Mouse (Mus musculus) embryonic facial prominence, embryonic 10.5 days (tissue): Measurements from ENCODE around the gene Tns3. TPM values are rescaled to one million over a fixed set of nuclear protein-coding genes. Genes with fewer than 3 reads are reported as not detected.

Source experiments
- DNase-seq: peaks from one replicate; pipeline ENCODE4 v3.0.0-alpha.2; 2017; ENCODE audit warnings: low spot score
- H3K27ac ChIP-seq: fragments of 300-500 bp; sonication (generic); replicated peaks from 2 replicates; pipeline ENCODE4 v1.5.1; 2016; ENCODE audit warnings: mild to moderate bottlenecking
- H3K27me3 ChIP-seq: fragments of 300-500 bp; sonication (generic); replicated peaks from 2 replicates; pipeline ENCODE4 v1.6.1; 2016; ENCODE audit warnings: low read depth, mild to moderate bottlenecking; ENCODE audit not compliant: poor library complexity, severe bottlenecking
- H3K36me3 ChIP-seq: fragments of 300-500 bp; sonication (generic); replicated peaks from 2 replicates; pipeline ENCODE4 v1.6.1; 2016; ENCODE audit warnings: mild to moderate bottlenecking, moderate library complexity
- H3K4me1 ChIP-seq: fragments of 300-500 bp; sonication (generic); 2 replicates; pipeline ENCODE4 v1.6.1; 2016
- H3K4me3 ChIP-seq: fragments of 300-500 bp; sonication (generic); 2 replicates; pipeline ENCODE4 v1.5.1; 2016; ENCODE audit warnings: mild to moderate bottlenecking, moderate library complexity
- H3K9me3 ChIP-seq: fragments of 300-500 bp; sonication (generic); 2 replicates; pipeline ENCODE4 v1.6.1; 2016; ENCODE audit warnings: mild to moderate bottlenecking
- WGBS: fragments of 180-500 bp; shearing (Covaris S2); methylation state at CpG from one replicate; pipeline ENCODE4 v1.1.7; 2016; 5-methylcytosine and 5-hydroxymethylcytosine counted together
- polyA plus RNA-seq: library from polyadenylated mRNA; unstranded; fragments of >200 nt; fragmentation: Nextera tagmentation; extraction: Ambion mirVana; gene quantifications from 2 replicates; pipeline ENCODE4 v1.2.1, GENCODE M21; 2016

Tns3 gene
- polyA plus RNA-seq, 1 experiment from 2014 or later, result 23.4 TPM

DNA sequence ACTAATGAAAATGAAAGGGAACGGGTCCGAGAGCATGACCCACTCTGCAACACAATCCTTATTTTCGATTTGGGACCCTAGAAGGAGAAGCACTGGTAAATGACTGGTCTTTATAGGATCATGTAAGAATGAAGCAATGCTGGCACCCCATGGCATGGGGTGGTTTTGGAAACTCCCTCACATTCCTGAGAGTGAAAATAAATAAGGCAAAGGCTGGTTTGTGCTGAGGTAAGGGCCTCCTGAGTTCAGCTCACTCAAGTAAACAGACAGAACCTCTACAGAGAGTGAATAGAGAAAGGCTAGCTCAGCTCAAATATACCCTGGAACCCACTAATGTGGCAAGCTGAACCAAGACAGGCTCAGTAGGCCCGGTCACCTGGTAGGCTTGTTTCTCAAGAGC lies 179.8 kb downstream of the Tns3 start:
- no peak for DNase-seq
- Histone ChIP-seq H3K27ac (no peak overlapping the region), H3K36me3 (peaks cover 50% of the 10 kb centered on the region), H3K9me3 (no peaks in the 10 kb centered on the region), H3K4me1 (no peaks in the 10 kb centered on the region), H3K27me3 (no peaks in the 10 kb centered on the region), H3K4me3 (no peak overlapping the region)
- 88% methylated on average over 4 of the region's 4 CpGs for WGBS

DNA sequence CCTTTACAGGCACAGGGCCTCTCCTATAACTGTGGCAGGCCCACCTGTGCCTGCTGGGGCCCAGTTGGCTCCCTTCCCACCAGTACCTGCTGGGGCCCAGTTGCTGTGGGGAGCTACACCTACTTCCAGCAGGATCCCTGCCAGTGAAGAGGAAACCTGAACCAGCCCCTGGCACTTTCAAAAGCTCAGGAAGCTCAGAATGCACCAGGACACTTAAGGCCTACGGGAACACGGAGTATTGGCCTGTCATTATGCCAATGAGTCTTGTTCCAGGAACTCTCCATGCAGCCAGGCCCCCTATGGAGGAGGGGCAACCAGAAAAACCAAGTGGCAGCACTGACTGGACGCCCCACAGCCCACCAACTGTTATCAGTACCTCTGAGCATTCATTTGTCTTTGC lies 181.6 kb downstream of the Tns3 start:
- Histone ChIP-seq H3K27ac (no peak overlapping the region), H3K4me3 (no peak overlapping the region), H3K36me3 (peaks cover 59% of the 10 kb centered on the region), H3K4me1 (no peaks in the 10 kb centered on the region), H3K9me3 (no peaks in the 10 kb centered on the region), H3K27me3 (no peaks in the 10 kb centered on the region)
- WGBS, result 71% methylated on average over 3 of the region's 3 CpGs
- DNase-seq, result no peak

DNA sequence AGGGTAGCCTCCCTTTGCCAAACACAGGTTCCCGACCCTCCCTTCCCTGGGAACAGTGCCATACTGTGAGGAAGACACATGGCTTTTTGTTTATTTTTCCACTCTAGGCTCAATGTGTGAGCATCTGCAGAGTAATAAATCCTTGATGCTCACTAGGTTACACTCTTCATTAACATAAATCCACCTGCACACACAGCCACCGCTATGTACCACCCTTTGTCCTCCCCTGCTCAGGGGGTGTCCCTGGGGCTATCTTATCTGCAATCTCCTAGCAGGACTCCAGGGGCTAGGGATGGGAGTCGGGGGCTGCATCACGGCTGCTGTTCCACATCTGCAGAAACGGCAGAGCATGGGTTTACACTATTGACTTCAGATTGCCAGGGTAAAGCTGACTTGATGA lies 182.4 kb downstream of the Tns3 start:
- H3K27ac ChIP-seq, result no peak overlapping the region
- H3K36me3 ChIP-seq, result peaks cover 63% of the 10 kb centered on the region
- H3K4me3 ChIP-seq, result no peak overlapping the region
- no peaks in the 10 kb centered on the region for H3K4me1 ChIP-seq
- WGBS, result 77% methylated on average over 5 of the region's 5 CpGs
- H3K9me3 ChIP-seq, result no peaks in the 10 kb centered on the region
- H3K27me3 ChIP-seq, result no peaks in the 10 kb centered on the region
- DNase-seq, result no peak

DNA sequence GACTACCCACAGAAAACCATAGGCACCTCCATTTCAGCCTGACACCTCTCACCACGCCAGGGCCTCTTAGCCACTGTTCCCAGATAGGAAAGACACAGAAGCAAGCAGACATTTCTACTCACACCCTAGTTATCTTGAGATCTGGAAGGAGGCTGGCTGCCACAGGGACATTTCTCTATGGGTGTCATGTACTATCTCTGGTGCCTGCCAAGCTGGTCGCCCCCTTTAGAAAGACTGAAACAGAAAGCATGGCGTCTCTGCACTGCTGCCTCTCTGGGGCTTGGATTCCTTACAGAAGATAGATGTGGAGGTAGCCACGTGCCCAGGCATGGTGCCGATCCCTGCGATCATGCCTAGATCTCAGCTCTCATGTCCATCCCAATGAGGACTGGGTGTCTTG lies 182.8 kb downstream of the Tns3 start:
- no peak for DNase-seq

DNA sequence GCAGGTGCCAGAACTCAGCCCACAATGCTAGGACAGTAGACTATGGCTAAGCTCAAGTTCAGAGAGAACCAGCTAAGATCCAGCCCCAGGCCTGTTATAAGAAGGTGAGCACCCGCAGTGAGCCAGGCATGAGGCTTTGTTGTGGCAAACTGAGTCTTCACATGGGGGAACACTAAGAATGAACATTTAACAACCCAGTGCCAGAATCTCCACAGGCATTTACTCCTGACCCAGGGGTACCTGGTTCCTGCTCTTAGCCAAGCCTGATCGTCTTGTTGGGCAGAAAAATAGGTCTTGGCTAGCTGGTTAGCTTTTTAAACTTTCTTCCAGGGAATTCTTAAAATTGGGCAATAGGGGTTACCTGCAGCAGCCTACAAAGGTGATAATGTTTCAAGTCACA lies 184.5 kb downstream of the Tns3 start:
- Histone ChIP-seq H3K4me1 (no peaks in the 10 kb centered on the region), H3K27me3 (no peaks in the 10 kb centered on the region), H3K4me3 (no peak overlapping the region), H3K36me3 (peaks cover 54% of the 10 kb centered on the region), H3K9me3 (no peaks in the 10 kb centered on the region), H3K27ac (no peak overlapping the region)
- WGBS, result 92% methylated on average over 2 of the region's 2 CpGs
- no peak for DNase-seq

More for the DNA sequence above, 182.8 kb downstream of the Tns3 start:
- 92% methylated on average over 6 of the region's 6 CpGs for WGBS
- no peak overlapping the region for H3K4me3 ChIP-seq
- H3K9me3 ChIP-seq, result no peaks in the 10 kb centered on the region
- H3K4me1 ChIP-seq, result no peaks in the 10 kb centered on the region
- H3K27ac ChIP-seq, result no peak overlapping the region
- no peaks in the 10 kb centered on the region for H3K27me3 ChIP-seq
- peaks cover 63% of the 10 kb centered on the region for H3K36me3 ChIP-seq

DNA sequence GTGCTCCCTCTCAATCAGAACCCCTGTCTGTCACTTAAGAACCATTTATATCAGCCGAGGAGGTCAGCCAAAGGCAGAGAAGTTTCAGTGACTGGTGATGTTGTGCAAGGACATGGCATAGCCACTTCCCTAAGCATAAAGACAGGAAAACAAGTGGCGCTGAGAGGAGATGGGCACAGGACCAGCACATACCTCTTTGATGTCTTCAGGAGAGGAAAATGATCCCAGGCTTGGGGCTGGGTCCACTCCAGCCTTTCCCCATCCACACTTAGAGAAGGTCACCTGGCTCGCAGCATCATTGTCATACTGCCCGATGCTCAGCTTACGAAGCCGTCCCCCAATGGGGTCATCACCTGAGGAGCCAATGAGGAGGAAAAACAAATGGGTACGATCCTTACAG lies 185.0 kb downstream of the Tns3 start:
- Histone ChIP-seq H3K4me1 (no peaks in the 10 kb centered on the region), H3K36me3 (peaks cover 54% of the 10 kb centered on the region), H3K9me3 (no peaks in the 10 kb centered on the region), H3K27me3 (no peaks in the 10 kb centered on the region), H3K4me3 (no peak overlapping the region), H3K27ac (no peak overlapping the region)
- WGBS, result 93% methylated on average over 7 of the region's 7 CpGs
- DNase-seq, result no peak

DNA sequence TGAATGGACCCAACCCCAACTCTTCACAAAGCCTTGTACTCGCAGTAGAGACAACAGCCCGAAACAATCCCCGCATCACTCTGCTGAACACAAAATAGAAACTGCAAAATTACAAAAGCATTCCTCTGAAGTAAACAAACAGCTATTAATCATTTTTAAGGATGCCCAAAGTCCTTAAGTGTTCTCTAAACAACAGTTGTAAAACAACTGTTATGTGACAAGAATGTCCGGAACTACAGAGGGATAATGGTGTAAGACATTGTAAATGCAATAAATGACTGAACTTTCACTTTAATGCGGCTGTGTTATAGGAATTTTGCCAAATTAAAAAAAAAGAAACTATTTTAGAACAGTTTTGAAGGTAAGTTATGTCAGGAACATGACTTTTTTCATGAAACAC lies 190.7 kb downstream of the Tns3 start:
- no peak overlapping the region for H3K4me3 ChIP-seq
- no peak for DNase-seq
- H3K27me3 ChIP-seq, result no peaks in the 10 kb centered on the region
- no peak overlapping the region for H3K27ac ChIP-seq
- peaks cover 18% of the 10 kb centered on the region for H3K4me1 ChIP-seq
- H3K9me3 ChIP-seq, result no peaks in the 10 kb centered on the region
- WGBS, result 93% methylated on average over 5 of the region's 5 CpGs
- peaks cover 47% of the 10 kb centered on the region for H3K36me3 ChIP-seq

DNA sequence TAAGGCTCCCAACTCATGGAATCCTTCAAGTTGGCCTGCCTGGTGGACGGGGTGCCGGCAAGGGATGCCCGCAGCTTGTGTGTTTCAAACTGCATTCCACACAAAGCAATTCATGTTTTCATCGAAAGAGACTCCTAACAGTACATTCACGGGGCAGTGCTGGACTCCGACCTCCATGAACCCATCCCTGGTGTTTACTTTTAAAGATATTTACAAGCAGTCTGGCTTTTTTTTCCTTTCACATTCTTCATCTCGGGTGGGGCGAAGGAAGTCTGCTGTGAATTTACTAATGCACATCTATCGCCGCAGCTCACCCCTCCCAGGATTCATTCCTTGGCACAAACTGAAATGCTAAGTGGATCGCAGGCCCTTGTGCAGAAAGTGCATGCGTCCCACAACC lies 191.9 kb downstream of the Tns3 start:
- no peaks in the 10 kb centered on the region for H3K27me3 ChIP-seq
- no peak overlapping the region for H3K27ac ChIP-seq
- no peak for DNase-seq
- peaks cover 35% of the 10 kb centered on the region for H3K36me3 ChIP-seq
- peaks cover 30% of the 10 kb centered on the region for H3K4me1 ChIP-seq
- no peak overlapping the region for H3K4me3 ChIP-seq
- H3K9me3 ChIP-seq, result no peaks in the 10 kb centered on the region
- WGBS, result 91% methylated on average over 12 of the region's 12 CpGs

DNA sequence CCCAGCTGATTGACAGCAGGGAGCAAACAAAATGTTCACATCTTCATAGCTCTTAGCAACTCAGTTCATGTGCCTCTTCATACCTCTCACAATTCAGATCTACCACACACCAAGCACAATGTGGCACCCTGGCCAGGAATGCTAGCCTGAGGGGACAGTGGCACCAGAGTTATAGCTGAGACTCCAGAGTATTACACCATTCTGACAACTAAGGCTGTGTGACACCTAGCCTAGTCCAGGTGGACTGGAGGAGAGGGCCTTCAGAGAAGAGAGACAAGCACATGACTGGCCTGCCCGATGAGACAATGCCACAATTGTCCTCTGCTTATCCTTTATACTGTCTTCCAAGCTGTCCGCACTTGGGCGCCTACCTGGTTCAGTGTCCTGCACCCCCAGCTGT lies 192.8 kb downstream of the Tns3 start:
- no peak for DNase-seq
- no peak overlapping the region for H3K27ac ChIP-seq
- H3K27me3 ChIP-seq, result no peaks in the 10 kb centered on the region
- peaks cover 26% of the 10 kb centered on the region for H3K36me3 ChIP-seq
- no peaks in the 10 kb centered on the region for H3K9me3 ChIP-seq
- peaks cover 39% of the 10 kb centered on the region for H3K4me1 ChIP-seq
- 87% methylated on average over 3 of the region's 3 CpGs for WGBS
- no peak overlapping the region for H3K4me3 ChIP-seq

DNA sequence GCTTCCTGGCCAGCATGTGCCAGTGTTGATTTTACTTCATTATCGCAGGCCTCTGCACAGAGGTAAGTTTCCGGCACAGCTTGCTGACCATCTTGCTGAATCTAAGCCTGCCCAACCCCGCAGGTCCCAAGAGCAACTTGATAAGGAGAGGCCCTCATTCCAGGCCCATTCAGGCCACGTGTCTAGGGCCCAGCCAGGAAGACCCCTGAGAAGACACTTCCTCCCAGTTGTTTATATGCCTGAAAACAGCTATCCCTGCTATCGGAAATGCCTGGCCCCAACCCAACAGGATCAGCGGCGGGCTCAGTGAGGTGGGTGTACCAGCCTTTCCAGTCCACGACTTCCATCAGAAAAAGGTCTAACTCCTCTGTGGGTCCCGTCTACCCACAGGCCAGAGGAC lies 194.8 kb downstream of the Tns3 start:
- H3K4me3 ChIP-seq, result no peak overlapping the region
- 72% methylated on average over 9 of the region's 9 CpGs for WGBS
- H3K4me1 ChIP-seq, result peaks cover 43% of the 10 kb centered on the region
- peak; percentile 16 for DNase-seq
- H3K27ac ChIP-seq, result peak overlapping the region; percentile 92; the same call in 1 of the 2 replicates
- no peaks in the 10 kb centered on the region for H3K27me3 ChIP-seq
- peaks cover 21% of the 10 kb centered on the region for H3K36me3 ChIP-seq
- H3K9me3 ChIP-seq, result no peaks in the 10 kb centered on the region

DNA sequence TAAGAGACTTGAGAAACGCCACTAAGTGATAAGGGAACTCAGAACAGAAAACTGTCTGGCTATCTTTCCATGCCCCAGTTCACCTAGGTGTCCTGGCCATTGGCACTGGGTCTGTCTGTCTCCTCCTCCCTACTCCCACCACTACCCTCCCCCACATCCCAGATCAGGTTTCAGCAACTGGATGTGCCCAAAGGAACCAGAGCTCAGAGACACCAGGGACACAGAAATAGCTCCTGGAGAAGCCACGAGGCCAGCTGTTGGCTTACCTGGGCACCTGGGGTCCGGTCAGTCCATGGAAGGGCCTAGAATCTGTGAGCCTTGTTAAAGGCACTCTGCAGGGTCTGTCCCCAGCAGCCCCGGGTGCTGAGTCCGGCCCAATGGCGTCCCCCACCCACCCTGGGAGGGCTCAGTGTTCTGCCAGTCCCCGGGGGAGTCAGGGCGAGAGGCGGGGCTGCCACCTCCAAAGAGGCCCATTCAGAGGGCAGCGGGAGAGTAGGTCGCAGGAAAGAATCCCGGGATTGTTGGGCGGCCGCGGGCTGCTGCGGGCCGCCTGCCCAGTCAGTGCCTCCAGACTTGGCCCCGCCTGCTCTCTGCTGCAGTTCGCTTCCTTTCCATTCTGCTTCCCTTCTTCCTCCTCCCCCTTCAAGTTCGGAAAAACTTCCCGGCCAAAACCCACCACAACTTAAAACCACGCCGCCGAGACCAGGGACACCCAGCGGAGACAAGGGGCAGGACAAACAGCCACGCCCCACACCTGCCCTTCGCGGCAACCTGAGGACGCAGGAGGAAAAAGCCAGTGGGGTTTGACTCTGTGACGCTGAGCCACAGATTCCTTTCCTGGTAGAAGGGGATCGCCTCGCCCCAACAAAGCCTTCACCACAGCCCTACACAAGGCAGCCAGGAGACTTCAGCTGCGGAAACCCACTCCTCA lies 195.9 kb downstream of the Tns3 start:
- Histone ChIP-seq H3K4me3 (peak overlapping the region; percentile 64), H3K36me3 (peaks cover 24% of the 10 kb centered on the region), H3K27me3 (no peaks in the 10 kb centered on the region), H3K27ac (peak overlapping the region; percentile 92), H3K9me3 (no peaks in the 10 kb centered on the region), H3K4me1 (peaks cover 46% of the 10 kb centered on the region)
- DNase-seq, result peak; percentile 76
- under 1% methylated on average over 33 of the region's 33 CpGs for WGBS

DNA sequence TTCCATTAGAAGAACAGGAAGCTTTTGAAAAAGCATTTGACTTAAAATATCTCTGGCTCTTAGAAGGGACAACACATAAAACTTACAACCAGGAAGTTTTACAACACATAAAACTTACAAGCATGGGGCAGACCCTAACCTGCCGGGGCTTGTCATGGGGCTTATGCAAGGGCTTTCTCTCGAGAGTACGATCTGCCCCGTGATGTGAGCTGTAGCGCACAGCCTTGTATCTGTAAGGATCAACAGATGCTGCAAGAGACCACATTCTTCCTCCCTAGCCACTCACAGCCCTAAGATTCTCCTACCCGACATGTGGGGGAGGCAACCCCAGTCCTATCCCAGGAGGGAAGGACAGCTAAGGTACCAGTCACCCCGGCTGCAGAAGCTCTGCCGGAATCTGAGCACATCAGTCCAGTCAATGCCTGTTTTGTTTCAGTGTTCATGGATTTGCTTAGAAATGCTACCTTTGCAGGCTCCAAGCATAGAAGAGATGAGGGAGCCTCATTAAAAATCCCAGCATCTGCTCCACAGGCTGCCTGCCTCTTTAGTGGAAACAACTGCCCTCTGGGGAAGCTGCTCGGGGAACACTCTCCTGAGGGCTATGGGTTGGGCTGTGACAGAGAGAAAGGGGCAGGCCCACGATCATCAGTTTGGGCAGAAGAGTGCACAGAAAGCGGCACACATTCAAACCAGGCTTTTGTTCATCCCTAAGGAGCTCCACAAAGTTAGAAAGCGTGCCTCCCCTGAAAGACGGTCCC lies 196.8 kb downstream of the Tns3 start:
- H3K9me3 ChIP-seq, result no peaks in the 10 kb centered on the region
- peak overlapping the region; percentile 92 for H3K27ac ChIP-seq
- peak overlapping the region; percentile 64 for H3K4me3 ChIP-seq
- peaks cover 31% of the 10 kb centered on the region for H3K36me3 ChIP-seq
- no peaks in the 10 kb centered on the region for H3K27me3 ChIP-seq
- WGBS, result 17% methylated on average over 13 of the region's 13 CpGs
- H3K4me1 ChIP-seq, result peaks cover 46% of the 10 kb centered on the region
- peak; percentile 35 for DNase-seq

DNA sequence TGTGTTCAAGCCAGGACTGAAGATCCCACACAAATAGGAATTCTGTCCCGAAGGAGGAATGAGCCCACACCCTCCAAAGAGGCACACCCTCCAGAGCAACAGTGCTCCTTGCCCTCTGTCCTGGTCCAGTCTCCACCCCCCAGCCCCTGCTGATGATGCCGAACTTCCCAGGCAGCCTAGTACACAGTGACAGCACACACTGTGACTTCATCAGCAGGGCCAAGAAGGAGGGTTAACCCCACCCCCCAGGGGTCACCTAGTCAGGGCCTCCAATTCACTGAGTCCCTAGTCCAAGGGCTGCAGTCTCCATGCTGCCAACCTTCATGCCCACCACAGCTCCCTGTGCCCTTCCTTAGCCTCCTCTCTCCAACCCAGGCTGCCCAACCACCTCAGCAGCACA lies 200.5 kb downstream of the Tns3 start:
- no peak for DNase-seq
- WGBS, result 69% methylated on average over 2 of the region's 2 CpGs
- Histone ChIP-seq H3K4me1 (peaks cover 36% of the 10 kb centered on the region), H3K36me3 (peaks cover 34% of the 10 kb centered on the region), H3K27me3 (no peaks in the 10 kb centered on the region), H3K9me3 (no peaks in the 10 kb centered on the region), H3K27ac (no peak overlapping the region), H3K4me3 (no peak overlapping the region)
